Mouse (Mus musculus) thymus, adult 2 months (tissue): ENCODE measurements around the gene Aatf. TPM values are rescaled to one million over a fixed set of nuclear protein-coding genes. Genes with fewer than 3 reads are reported as not detected.

Experiments
- DNase-seq: peaks from one replicate; pipeline ENCODE4 v3.0.0; 2021
- H3K27ac ChIP-seq: fragments of 200-500 bp; 2 replicates; pipeline ENCODE4 v1.5.1; 2012; ENCODE audit warnings: low read length, control low read depth; ENCODE audit not compliant: control insufficient read depth, insufficient read depth
- H3K27me3 ChIP-seq: fragments of 200-500 bp; 2 replicates; pipeline ENCODE4 v1.6.1; 2012; ENCODE audit warnings: mild to moderate bottlenecking, low read length, moderate library complexity, mixed read lengths; ENCODE audit not compliant: control insufficient read depth, insufficient read depth
- H3K36me3 ChIP-seq: fragments of 200-500 bp; 2 replicates; pipeline ENCODE4 v1.6.1; 2012; ENCODE audit warnings: mild to moderate bottlenecking, low read length, moderate library complexity; ENCODE audit not compliant: control insufficient read depth, insufficient read depth
- H3K4me1 ChIP-seq: fragments of 200-500 bp; replicated peaks from 2 replicates; pipeline ENCODE4 v1.6.1; 2012; ENCODE audit warnings: low read length; ENCODE audit not compliant: control insufficient read depth, insufficient read depth
- H3K4me3 ChIP-seq: fragments of 200-500 bp; 2 replicates; pipeline ENCODE4 v1.5.1; 2012; ENCODE audit warnings: mild to moderate bottlenecking, low read length, control low read depth, moderate library complexity; ENCODE audit not compliant: control insufficient read depth, insufficient read depth
- CTCF ChIP-seq: fragments of 200-500 bp; IDR thresholded peaks from 2 replicates; pipeline ENCODE4 v1.5.1; 2012; ENCODE audit warnings: mild to moderate bottlenecking, control low read depth, low read length, moderate library complexity, borderline replicate concordance; ENCODE audit not compliant: control insufficient read depth, poor library complexity, insufficient read depth; ENCODE audit errors: extremely low read depth
- POLR2A ChIP-seq: fragments of 200-500 bp; IDR thresholded peaks from 2 replicates; pipeline ENCODE4 v1.6.1; 2012; ENCODE audit warnings: mild to moderate bottlenecking, low read length, control low read depth, moderate library complexity; ENCODE audit not compliant: control insufficient read depth, poor library complexity, insufficient read depth; ENCODE audit errors: extremely low read depth
- WGBS: fragments of 180-500 bp; shearing (Covaris S2); methylation state at CpG from one replicate; pipeline ENCODE4 v1.1.7; 2018; 5-methylcytosine and 5-hydroxymethylcytosine counted together
- polyA plus RNA-seq: library from polyadenylated mRNA; depleted of rRNA; stranded (reverse); fragments of >200 nt; gene quantifications from 2 replicates; pipeline ENCODE4 v1.2.3, GENCODE M21; 2012

The Aatf gene
- polyA plus RNA-seq, 1 experiment: 5.6 TPM

- no peak for TF ChIP-seq CTCF
- no peak for TF ChIP-seq POLR2A
- no peak overlapping the region for H3K27ac ChIP-seq
- no peaks in the 10 kb centered on the region for H3K27me3 ChIP-seq
- no peaks in the 10 kb centered on the region for H3K36me3 ChIP-seq
- H3K4me1 ChIP-seq: no peaks in the 10 kb centered on the region
- H3K4me3 ChIP-seq: no peak overlapping the region
- no peak for DNase-seq
- WGBS: 96% methylated on average over 7 of the region's 7 CpGs
Measured at GRCm38 (mm10) chr11:84453901-84454300, 59.4 kb downstream of the Aatf start.

- DNase-seq: no peak
- H3K27me3 ChIP-seq: no peaks in the 10 kb centered on the region
- TF ChIP-seq CTCF: no peak
- no peak for TF ChIP-seq POLR2A
- H3K27ac ChIP-seq: no peak overlapping the region
- H3K36me3 ChIP-seq: no peaks in the 10 kb centered on the region
- WGBS: 95% methylated on average over 4 of the region's 4 CpGs
- no peak overlapping the region for H3K4me3 ChIP-seq
- H3K4me1 ChIP-seq: no peaks in the 10 kb centered on the region
Measured at GRCm38 (mm10) chr11:84442554-84443331, 70.6 kb downstream of the Aatf start.

DNA sequence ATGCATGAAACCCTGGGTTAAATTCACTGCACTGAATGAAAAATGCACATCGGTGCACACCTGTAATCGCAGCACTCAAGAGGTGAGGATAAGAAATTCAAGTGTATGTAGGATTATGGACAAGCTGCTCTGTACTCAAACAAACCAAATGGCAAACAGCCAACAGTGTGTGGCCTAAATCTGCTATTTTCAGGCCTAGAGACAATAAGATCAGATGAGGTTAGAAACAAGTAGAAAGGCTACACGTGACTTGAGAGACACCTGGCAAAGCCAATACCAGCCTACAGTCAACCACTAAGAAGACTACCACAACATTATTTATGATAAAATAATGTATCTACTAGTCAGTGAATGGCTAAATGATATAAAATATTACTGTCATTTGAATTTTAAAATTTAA, 72.9 kb downstream of the Aatf start:
- Histone ChIP-seq H3K4me1 (no peaks in the 10 kb centered on the region), H3K36me3 (no peaks in the 10 kb centered on the region), H3K4me3 (no peak overlapping the region), H3K27me3 (no peaks in the 10 kb centered on the region), H3K27ac (no peak overlapping the region)
- TF ChIP-seq POLR2A (no peak), CTCF (no peak)
- WGBS: 91% methylated on average over 3 of the region's 3 CpGs
- DNase-seq: no peak

DNA sequence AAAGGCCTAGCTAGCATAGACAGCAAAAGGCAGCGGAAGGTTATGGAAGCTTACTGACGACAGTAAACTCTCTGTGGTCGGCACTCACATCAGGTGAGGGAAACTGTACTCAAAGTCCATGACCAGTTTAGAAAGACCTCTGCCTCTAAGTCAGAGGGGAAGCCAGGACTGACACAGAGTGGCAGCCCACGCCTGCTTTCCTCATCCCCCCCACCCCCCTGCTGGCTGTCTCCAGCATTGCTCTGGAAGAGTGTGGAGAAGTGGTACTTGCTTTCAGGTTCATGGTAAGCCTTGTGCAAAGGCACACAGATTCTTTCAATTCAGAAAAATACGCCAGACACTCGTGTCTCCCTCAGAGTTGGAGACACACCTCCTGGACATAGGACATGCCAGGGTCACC, 78.4 kb downstream of the Aatf start:
- H3K4me1 ChIP-seq: no peaks in the 10 kb centered on the region
- H3K27me3 ChIP-seq: no peaks in the 10 kb centered on the region
- no peak overlapping the region for H3K27ac ChIP-seq
- H3K4me3 ChIP-seq: no peak overlapping the region
- H3K36me3 ChIP-seq: no peaks in the 10 kb centered on the region
- WGBS: 91% methylated on average over 6 of the region's 6 CpGs
- no peak for DNase-seq
- TF ChIP-seq CTCF: peak; percentile 32; the same call in 1 of the 2 replicates
- no peak for TF ChIP-seq POLR2A

GRCm38 (mm10) chr11:84430336-84430735, 83.0 kb downstream of the Aatf start:
- H3K4me1 ChIP-seq: no peaks in the 10 kb centered on the region
- TF ChIP-seq CTCF (no peak), POLR2A (no peak)
- no peak overlapping the region for H3K27ac ChIP-seq
- DNase-seq: no peak
- H3K4me3 ChIP-seq: no peak overlapping the region
- H3K27me3 ChIP-seq: no peaks in the 10 kb centered on the region
- H3K36me3 ChIP-seq: no peaks in the 10 kb centered on the region
- 92% methylated on average over 4 of the region's 4 CpGs for WGBS

- H3K4me1 ChIP-seq: no peaks in the 10 kb centered on the region
- H3K27me3 ChIP-seq: no peaks in the 10 kb centered on the region
- no peak overlapping the region for H3K4me3 ChIP-seq
- DNase-seq: peak; percentile 16
- no peak for TF ChIP-seq POLR2A
- TF ChIP-seq CTCF: no peak
- WGBS: 100% methylated on average over 1 of the region's 1 CpGs
- no peaks in the 10 kb centered on the region for H3K36me3 ChIP-seq
- no peak overlapping the region for H3K27ac ChIP-seq
Measured at GRCm38 (mm10) chr11:84429581-84429980, 83.7 kb downstream of the Aatf start.
